8 mouse cellular contexts compared by ENCODE assay signal in the genomic region with DNA sequence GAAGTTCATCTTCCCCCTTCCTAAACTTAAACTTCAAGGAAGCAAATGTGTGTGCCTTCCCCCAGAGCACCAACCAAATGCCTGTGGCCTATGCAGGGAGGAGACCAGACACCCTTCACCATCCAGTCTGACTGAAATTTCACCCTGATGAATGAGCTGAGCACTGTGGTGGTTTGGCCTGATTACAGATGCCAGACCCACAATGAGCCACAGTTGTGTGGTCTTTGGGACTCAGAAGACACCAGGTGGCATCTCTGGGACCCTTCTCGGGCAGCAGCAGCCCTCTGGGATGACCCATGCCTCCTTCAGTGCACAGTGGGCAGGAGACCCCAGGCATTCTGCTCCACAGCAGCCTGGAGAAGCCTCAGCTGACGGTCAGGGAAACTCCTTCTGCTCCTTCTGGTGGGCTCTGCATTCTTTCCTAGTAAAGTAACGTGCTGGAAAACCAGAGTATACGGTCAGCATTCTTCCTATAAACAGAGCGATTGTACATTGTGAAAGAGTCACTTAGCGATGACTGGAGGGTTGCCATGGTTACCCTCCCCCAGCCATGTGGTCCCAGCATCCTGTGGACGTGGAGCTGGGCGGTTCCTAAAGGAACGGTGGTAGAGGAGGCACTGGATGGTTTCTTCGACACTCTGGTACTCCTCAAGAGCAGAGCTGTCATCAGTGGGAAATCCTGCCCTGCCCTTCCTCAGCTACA. TPM values are rescaled to one million over a fixed set of nuclear protein-coding genes. Genes with fewer than 3 reads are reported as not detected.
DNase-seq lines count a peak whose midpoint lies in the region; ATAC-seq and TF ChIP-seq lines count a peak whose summit lies in the region.

No protein-coding gene starts in this region.

- DNase-seq in kidney, postnatal 4 days, result peak; percentile 42 to 64
- DNase-seq in forebrain, embryonic 11.5 days (ENCODE audit: low spot score), result no peak
- no peak for DNase-seq in thymus, postnatal 25 days
- no peak for DNase-seq in ovary, postnatal 10 days (ENCODE audit: low spot score)
- DNase-seq in adrenal gland, postnatal 10 days, result no peak

- H3K27ac ChIP-seq in kidney, embryonic 16.5 days (ENCODE audit: low read length), result no peak overlapping the region
- H3K27ac ChIP-seq in forebrain, embryonic 11.5 days (ENCODE audit: low read depth, low read length), result no peak overlapping the region
- peak overlapping the region; percentile 77 for H3K27ac ChIP-seq in intestine, postnatal 0 days (ENCODE audit: low read depth, low read length)
- H3K27ac ChIP-seq in midbrain, embryonic 12.5 days (replicated peaks), result 0 out of 2 replicates have a peak overlapping the region, but pooled peaks have one; percentile 20

- H3K9me3 ChIP-seq in kidney, embryonic 16.5 days (ENCODE audit: low read length), result no peaks in the 10 kb centered on the region
- H3K9me3 ChIP-seq in forebrain, embryonic 11.5 days (ENCODE audit: control insufficient read depth, low read length), result no peaks in the 10 kb centered on the region
- no peaks in the 10 kb centered on the region for H3K9me3 ChIP-seq in intestine, postnatal 0 days (ENCODE audit: control insufficient read depth)
- no peaks in the 10 kb centered on the region for H3K9me3 ChIP-seq in midbrain, embryonic 12.5 days

- 0 out of 2 replicates have a peak, but pooled peaks cover 3% of the 10 kb centered on the region for H3K4me1 ChIP-seq in kidney, embryonic 16.5 days (ENCODE audit: insufficient read depth, low read length)
- peaks cover 20% of the 10 kb centered on the region for H3K4me1 ChIP-seq in forebrain, embryonic 11.5 days (replicated peaks; ENCODE audit: control insufficient read depth, insufficient read depth, low read length)
- H3K4me1 ChIP-seq in intestine, postnatal 0 days (replicated peaks; ENCODE audit: control insufficient read depth, insufficient read depth, low read length), result no peaks in the 10 kb centered on the region
- peaks cover 40% of the 10 kb centered on the region for H3K4me1 ChIP-seq in midbrain, embryonic 12.5 days

- peak; percentile 3; the same call in 1 of the 2 replicates for TF ChIP-seq CTCF in intestine, postnatal 0 days (IDR thresholded peaks at IDR 0.05; ENCODE audit: low read depth)

- 40% methylated on average over 10 of the region's 10 CpGs for WGBS in kidney, embryonic 16.5 days
- 39% methylated on average over 10 of the region's 10 CpGs for WGBS in forebrain, embryonic 11.5 days
- 45% methylated on average over 10 of the region's 10 CpGs for WGBS in intestine, postnatal 0 days
- 30% methylated on average over 10 of the region's 10 CpGs for WGBS in midbrain, embryonic 12.5 days

- H3K36me3 ChIP-seq in kidney, embryonic 16.5 days (ENCODE audit: insufficient read depth, low read length), result no peaks in the 10 kb centered on the region
- H3K36me3 ChIP-seq in forebrain, embryonic 11.5 days (ENCODE audit: control insufficient read depth, insufficient read depth, low read length), result no peaks in the 10 kb centered on the region
- no peaks in the 10 kb centered on the region for H3K36me3 ChIP-seq in intestine, postnatal 0 days (ENCODE audit: control insufficient read depth, insufficient read depth)
- no peaks in the 10 kb centered on the region for H3K36me3 ChIP-seq in midbrain, embryonic 12.5 days

- no peaks in the 10 kb centered on the region for H3K27me3 ChIP-seq in kidney, embryonic 16.5 days (ENCODE audit: insufficient read depth, low read length)
- H3K27me3 ChIP-seq in forebrain, embryonic 11.5 days (ENCODE audit: control insufficient read depth, insufficient read depth, low read length), result no peaks in the 10 kb centered on the region
- H3K27me3 ChIP-seq in intestine, postnatal 0 days (replicated peaks; ENCODE audit: control insufficient read depth, insufficient read depth, low read length), result no peaks in the 10 kb centered on the region
- no peaks in the 10 kb centered on the region for H3K27me3 ChIP-seq in midbrain, embryonic 12.5 days

- H3K4me2 ChIP-seq in kidney, embryonic 16.5 days (replicated peaks; ENCODE audit: low read depth, low read length), result no peak overlapping the region
- H3K4me2 ChIP-seq in forebrain, embryonic 11.5 days (ENCODE audit: low read depth, low read length, severe bottlenecking), result no peak overlapping the region
- no peak overlapping the region for H3K4me2 ChIP-seq in intestine, postnatal 0 days (replicated peaks; ENCODE audit: low read depth)
- no peak overlapping the region for H3K4me2 ChIP-seq in midbrain, embryonic 12.5 days (replicated peaks)

- H3K4me3 ChIP-seq in kidney, embryonic 16.5 days (ENCODE audit: low read length), result no peak overlapping the region
- H3K4me3 ChIP-seq in forebrain, embryonic 11.5 days (ENCODE audit: low read depth, low read length), result no peak overlapping the region
- H3K4me3 ChIP-seq in intestine, postnatal 0 days (ENCODE audit: low read depth, low read length), result no peak overlapping the region
- H3K4me3 ChIP-seq in midbrain, embryonic 12.5 days, result no peak overlapping the region

- no peak for ATAC-seq in kidney, embryonic 16.5 days (ENCODE audit: low FRiP score, low TSS enrichment)
- peak; percentile 56; the same call in 1 of the 2 replicates for ATAC-seq in forebrain, embryonic 11.5 days (replicated peaks; ENCODE audit: low FRiP score)
- peak; percentile 38 for ATAC-seq in intestine, postnatal 0 days
- ATAC-seq in midbrain, embryonic 12.5 days (ENCODE audit: low FRiP score, low read depth), result no peak

- no peak overlapping the region for H3K9ac ChIP-seq in kidney, embryonic 16.5 days (replicated peaks; ENCODE audit: low read length)
- H3K9ac ChIP-seq in forebrain, embryonic 11.5 days (ENCODE audit: low read length), result 0 out of 2 replicates have a peak overlapping the region, but pooled peaks have one; percentile 23
- H3K9ac ChIP-seq in intestine, postnatal 0 days (ENCODE audit: low read depth, low read length), result no peak overlapping the region
- H3K9ac ChIP-seq in midbrain, embryonic 12.5 days (replicated peaks), result no peak overlapping the region

RNA-seq across cellular contexts. Expression of gene Col5a1, which starts 50.3 kb away (rescaled TPM):
- polyA plus RNA-seq in kidney, embryonic 16.5 days (2015; fragmentation: Nextera tagmentation; extraction: Ambion mirVana), result 50.1 and 55.8 TPM in 2 replicates
- 20.9 and 23.7 TPM in 2 replicates for polyA plus RNA-seq in forebrain, embryonic 11.5 days (2014; fragmentation: Nextera tagmentation; extraction: Ambion mirVana)
- 39.5 and 40.7 TPM in 2 replicates for polyA plus RNA-seq in intestine, postnatal 0 days (2015; fragmentation: Nextera tagmentation; extraction: Ambion mirVana)
- 25.3 and 35.8 TPM in 2 replicates for polyA plus RNA-seq in midbrain, embryonic 12.5 days (2016; fragmentation: Nextera tagmentation; extraction: Ambion mirVana)
- total RNA-seq in adrenal gland, postnatal 10 days (2021), result 100 to 1,000 TPM; 101 to 110 TPM

Comparison
In these comparisons a context has a peak if more than half of its experiments do, and no peak if none do; other contexts are left out.
1. DNase-seq: peak in kidney, postnatal 4 days (2 of 2); none in forebrain, embryonic 11.5 days (single experiment), thymus, postnatal 25 days (single experiment), ovary, postnatal 10 days (single experiment) and adrenal gland, postnatal 10 days (single experiment).
2. ATAC-seq: peak in forebrain, embryonic 11.5 days (single experiment) and intestine, postnatal 0 days (single experiment); none in kidney, embryonic 16.5 days (single experiment) and midbrain, embryonic 12.5 days (single experiment).
3. H3K27ac ChIP-seq: peak in intestine, postnatal 0 days (single experiment) and midbrain, embryonic 12.5 days (single experiment); none in kidney, embryonic 16.5 days (single experiment) and forebrain, embryonic 11.5 days (single experiment).